Mouse (Mus musculus) liver, adult 2 months (tissue): ENCODE measurements around the gene Inava. TPM values are rescaled to one million over a fixed set of nuclear protein-coding genes. Genes with fewer than 3 reads are reported as not detected.

ENCODE experiments used
- DNase-seq: peaks from one replicate; pipeline ENCODE4 v3.0.0-alpha.2; 2011; ENCODE audit warnings: low read depth, low spot score; ENCODE audit errors: extremely low read depth
- H3K27ac ChIP-seq: fragments of 200-500 bp; replicated peaks from 2 replicates; pipeline ENCODE4 v1.5.1; 2012; ENCODE audit warnings: low read depth, mild to moderate bottlenecking, control low read depth, inconsistent platforms, low read length; ENCODE audit not compliant: insufficient read depth
- H3K27me3 ChIP-seq: fragments of 200-500 bp; 2 replicates; pipeline ENCODE4 v1.6.1; 2012; ENCODE audit warnings: mild to moderate bottlenecking, moderate library complexity, low read length, inconsistent platforms; ENCODE audit not compliant: control insufficient read depth, insufficient read depth
- H3K36me3 ChIP-seq: fragments of 200-500 bp; 2 replicates; pipeline ENCODE4 v1.6.1; 2012; ENCODE audit warnings: low read length, inconsistent platforms; ENCODE audit not compliant: control insufficient read depth, insufficient read depth
- H3K4me1 ChIP-seq: fragments of 200-500 bp; 2 replicates; pipeline ENCODE4 v1.6.1; 2011; ENCODE audit warnings: low read length; ENCODE audit not compliant: control insufficient read depth, insufficient read depth
- H3K4me3 ChIP-seq: fragments of 200-500 bp; 2 replicates; pipeline ENCODE4 v1.5.1; 2011; ENCODE audit warnings: low read depth, mild to moderate bottlenecking, control low read depth, low read length, moderate library complexity; ENCODE audit not compliant: insufficient read depth
- H3K79me2 ChIP-seq: fragments of 200-500 bp; 2 replicates; pipeline ENCODE4 v1.6.1; 2012; ENCODE audit warnings: inconsistent platforms, mild to moderate bottlenecking, low read length, moderate library complexity; ENCODE audit not compliant: control insufficient read depth, insufficient read depth
- H3K9ac ChIP-seq: fragments of 200-500 bp; 2 replicates; pipeline ENCODE4 v1.6.1; 2012; ENCODE audit warnings: low read depth, mild to moderate bottlenecking, control low read depth, inconsistent platforms, low read length
- CTCF ChIP-seq: fragments of 200-500 bp; IDR thresholded peaks from 2 replicates; pipeline ENCODE4 v1.5.1; 2011; ENCODE audit warnings: low read depth, low read length, control low read depth
- POLR2A ChIP-seq: fragments of 200-500 bp; IDR thresholded peaks from 2 replicates; pipeline ENCODE4 v1.6.1; 2011; ENCODE audit warnings: low read length, control low read depth; ENCODE audit not compliant: insufficient read depth; ENCODE audit errors: extremely low read depth
- WGBS: fragments of 180-500 bp; shearing (Covaris S2); methylation state at CpG from one replicate; pipeline ENCODE4 v1.1.7; 2018; 5-methylcytosine and 5-hydroxymethylcytosine counted together
- polyA plus RNA-seq: library from polyadenylated mRNA; depleted of rRNA; stranded (reverse); fragments of >200 nt; gene quantifications from 2 replicates; pipeline ENCODE4 v1.2.3, GENCODE M21; 2012
- total RNA-seq: library from RNA; depleted of rRNA; stranded (reverse); fragments of >200 nt; gene quantifications from 2 replicates; pipeline ENCODE4 v1.2.3, GENCODE M21; 2014

Inava gene
- total and polyA plus RNA-seq, 2 experiments, result 0.07 TPM; not detected in 1

- WGBS, result 92% methylated on average over 4 of the region's 4 CpGs
- no peak overlapping the region for H3K9ac ChIP-seq
- DNase-seq, result no peak
- no peak overlapping the region for H3K27ac ChIP-seq
- no peaks in the 10 kb centered on the region for H3K79me2 ChIP-seq
- no peak overlapping the region for H3K4me3 ChIP-seq
- H3K36me3 ChIP-seq, result no peaks in the 10 kb centered on the region
- peaks cover 7% of the 10 kb centered on the region for H3K4me1 ChIP-seq
- 0 out of 2 replicates have a peak, but pooled peaks cover 3% of the 10 kb centered on the region for H3K27me3 ChIP-seq
- TF ChIP-seq CTCF, result no peak
- TF ChIP-seq POLR2A, result no peak
These were observed 4.4 kb upstream of the Inava start for GRCm38 (mm10) chr1:136238495-136238894.

GRCm38 (mm10) chr1:136234595-136235092 lies 580 bp upstream of the Inava start:
- H3K27ac ChIP-seq, result no peak overlapping the region
- H3K4me3 ChIP-seq, result peak overlapping the region; percentile 55; the same call in 1 of the 2 replicates
- WGBS, result 3% methylated on average over 9 of the region's 9 CpGs
- peak overlapping the region; percentile 44; the same call in 1 of the 2 replicates for H3K9ac ChIP-seq
- 0 out of 2 replicates have a peak, but pooled peaks cover 3% of the 10 kb centered on the region for H3K27me3 ChIP-seq
- no peaks in the 10 kb centered on the region for H3K36me3 ChIP-seq
- H3K79me2 ChIP-seq, result no peaks in the 10 kb centered on the region
- peak; percentile 76 for DNase-seq
- peaks cover 7% of the 10 kb centered on the region for H3K4me1 ChIP-seq
- peak; percentile 54; the same call in 1 of the 2 replicates for TF ChIP-seq CTCF
- TF ChIP-seq POLR2A, result no peak

- Histone ChIP-seq H3K36me3 (no peaks in the 10 kb centered on the region), H3K4me1 (peaks cover 13% of the 10 kb centered on the region), H3K27me3 (0 out of 2 replicates have a peak, but pooled peaks cover 3% of the 10 kb centered on the region), H3K9ac (no peak overlapping the region), H3K4me3 (no peak overlapping the region), H3K79me2 (no peaks in the 10 kb centered on the region), H3K27ac (no peak overlapping the region)
- 19% methylated on average over 23 of the region's 23 CpGs for WGBS
- no peak for DNase-seq
- no peak for TF ChIP-seq POLR2A
- no peak for TF ChIP-seq CTCF
These were observed 876 bp downstream of the Inava start for GRCm38 (mm10) chr1:136232986-136233790.

- WGBS, result 29% methylated on average over 9 of the region's 9 CpGs
- Histone ChIP-seq H3K9ac (no peak overlapping the region), H3K4me3 (no peak overlapping the region), H3K27ac (no peak overlapping the region), H3K36me3 (no peaks in the 10 kb centered on the region), H3K79me2 (no peaks in the 10 kb centered on the region), H3K4me1 (peaks cover 15% of the 10 kb centered on the region), H3K27me3 (0 out of 2 replicates have a peak, but pooled peaks cover 3% of the 10 kb centered on the region)
- no peak for DNase-seq
- TF ChIP-seq CTCF (no peak), POLR2A (no peak)
These were observed 1.7 kb downstream of the Inava start for GRCm38 (mm10) chr1:136232285-136232926.

- DNase-seq, result no peak
- no peak for TF ChIP-seq CTCF
- TF ChIP-seq POLR2A, result no peak
- 37% methylated on average over 6 of the region's 6 CpGs for WGBS
- Histone ChIP-seq H3K27ac (no peak overlapping the region), H3K9ac (no peak overlapping the region), H3K4me1 (peaks cover 15% of the 10 kb centered on the region), H3K4me3 (no peak overlapping the region), H3K27me3 (0 out of 2 replicates have a peak, but pooled peaks cover 3% of the 10 kb centered on the region), H3K79me2 (no peaks in the 10 kb centered on the region), H3K36me3 (no peaks in the 10 kb centered on the region)
These were observed 2.5 kb downstream of the Inava start for GRCm38 (mm10) chr1:136231596-136231995.
